Mouse (Mus musculus) splenic B cell, adult 2 months (primary cell): ENCODE data around the gene 4930432K21Rik.

Experiments used
- DNase-seq: peaks from one replicate; pipeline ENCODE4 v3.0.0-alpha.2; 2011; ENCODE audit warnings: low read depth, low spot score
- H3K27me3 ChIP-seq: 2 replicates; pipeline ENCODE4 v1.6.1; 2012; ENCODE audit warnings: mild to moderate bottlenecking, low read length, moderate library complexity, mixed read lengths; ENCODE audit not compliant: control insufficient read depth, poor library complexity, insufficient read depth, severe bottlenecking
- H3K36me3 ChIP-seq: 2 replicates; pipeline ENCODE4 v1.6.1; 2012; ENCODE audit warnings: mild to moderate bottlenecking, low read length, moderate library complexity, mixed read lengths; ENCODE audit not compliant: control insufficient read depth, poor library complexity, insufficient read depth, severe bottlenecking

4930432K21Rik gene

DNA sequence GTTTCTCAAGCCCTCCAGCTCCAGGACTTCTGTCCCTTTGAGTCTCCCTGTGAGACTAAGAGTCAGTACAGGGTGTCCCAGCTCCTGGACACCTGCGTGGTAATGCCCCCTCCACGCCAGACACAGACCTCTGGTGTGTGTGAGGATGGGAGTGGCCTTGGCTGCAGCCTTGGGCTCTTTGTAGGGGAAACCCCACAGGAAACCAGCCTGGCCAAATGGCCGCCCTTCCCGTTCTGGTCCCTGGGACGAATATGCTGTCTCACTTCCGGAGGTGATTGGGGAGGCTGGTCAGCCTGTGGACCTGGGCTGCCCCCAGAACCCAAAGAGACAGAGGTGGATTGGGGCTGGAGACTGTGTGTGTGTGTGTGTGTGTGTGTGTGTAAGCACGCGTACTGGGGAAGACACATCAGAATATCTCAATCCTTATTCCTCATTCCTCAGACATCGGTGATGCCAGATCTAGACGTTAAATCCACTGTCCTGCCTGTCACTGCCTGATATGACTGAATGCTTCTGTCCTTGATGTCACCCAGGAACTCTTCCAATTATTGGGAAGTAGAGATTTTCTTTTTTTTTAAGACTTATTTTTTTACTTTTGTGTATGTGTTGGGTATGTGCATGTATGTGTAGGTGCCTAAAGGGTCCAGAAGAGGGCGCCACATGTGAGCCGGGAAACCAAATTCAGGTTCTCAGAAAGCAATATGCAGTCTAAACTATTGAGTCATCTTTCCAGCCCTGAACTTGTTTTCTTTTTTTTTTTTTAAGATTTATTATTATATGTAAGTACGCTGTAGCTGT lies 56.3 kb downstream of the 4930432K21Rik start:
- no peaks in the 10 kb centered on the region for H3K27me3 ChIP-seq
- DNase-seq, result peak; percentile 73
- no peaks in the 10 kb centered on the region for H3K36me3 ChIP-seq

DNA sequence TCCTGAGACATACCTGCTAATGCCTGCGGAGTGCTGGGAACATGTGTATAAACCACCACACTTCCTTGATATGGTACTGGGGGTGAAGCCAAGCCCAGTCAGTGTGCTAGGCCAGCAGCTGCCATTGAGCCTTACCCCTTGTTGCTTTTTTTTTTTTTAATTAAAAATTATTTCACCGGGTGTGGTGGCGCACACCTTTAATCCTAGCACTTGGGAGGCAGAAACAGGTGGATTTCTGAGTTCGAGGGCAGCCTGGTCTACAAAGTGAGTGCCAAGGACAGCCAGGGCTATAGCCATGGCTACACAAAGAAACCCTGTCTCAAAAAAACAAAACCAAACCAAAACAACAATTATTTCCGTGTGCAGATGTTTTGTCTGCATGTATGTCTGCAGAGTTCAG lies 57.2 kb downstream of the 4930432K21Rik start:
- no peak for DNase-seq
- Histone ChIP-seq H3K27me3 (no peaks in the 10 kb centered on the region), H3K36me3 (no peaks in the 10 kb centered on the region)

- peaks cover 3% of the 10 kb centered on the region; the same call in 1 of the 2 replicates for H3K36me3 ChIP-seq
- H3K27me3 ChIP-seq, result no peaks in the 10 kb centered on the region
- DNase-seq, result peak; percentile 46
These were observed 58.8 kb downstream of the 4930432K21Rik start for GRCm38 (mm10) chr8:84206666-84207065.

- Histone ChIP-seq H3K27me3 (no peaks in the 10 kb centered on the region), H3K36me3 (peaks cover 4% of the 10 kb centered on the region; the same call in 1 of the 2 replicates)
- DNase-seq, result peak; percentile 52
These were observed 60.0 kb downstream of the 4930432K21Rik start for GRCm38 (mm10) chr8:84207811-84208210.

- Histone ChIP-seq H3K36me3 (peaks cover 4% of the 10 kb centered on the region; the same call in 1 of the 2 replicates), H3K27me3 (no peaks in the 10 kb centered on the region)
- peak; percentile 45 for DNase-seq
These were observed 60.9 kb downstream of the 4930432K21Rik start for GRCm38 (mm10) chr8:84208381-84209380.

GRCm38 (mm10) chr8:84210167-84210791 lies 62.5 kb downstream of the 4930432K21Rik start:
- DNase-seq, result peak; percentile 91
- Histone ChIP-seq H3K27me3 (no peaks in the 10 kb centered on the region), H3K36me3 (peaks cover 4% of the 10 kb centered on the region; the same call in 1 of the 2 replicates)

- peaks cover 4% of the 10 kb centered on the region for H3K36me3 ChIP-seq
- no peaks in the 10 kb centered on the region for H3K27me3 ChIP-seq
- no peak for DNase-seq
These were observed 63.4 kb downstream of the 4930432K21Rik start for GRCm38 (mm10) chr8:84211202-84211601.

DNA sequence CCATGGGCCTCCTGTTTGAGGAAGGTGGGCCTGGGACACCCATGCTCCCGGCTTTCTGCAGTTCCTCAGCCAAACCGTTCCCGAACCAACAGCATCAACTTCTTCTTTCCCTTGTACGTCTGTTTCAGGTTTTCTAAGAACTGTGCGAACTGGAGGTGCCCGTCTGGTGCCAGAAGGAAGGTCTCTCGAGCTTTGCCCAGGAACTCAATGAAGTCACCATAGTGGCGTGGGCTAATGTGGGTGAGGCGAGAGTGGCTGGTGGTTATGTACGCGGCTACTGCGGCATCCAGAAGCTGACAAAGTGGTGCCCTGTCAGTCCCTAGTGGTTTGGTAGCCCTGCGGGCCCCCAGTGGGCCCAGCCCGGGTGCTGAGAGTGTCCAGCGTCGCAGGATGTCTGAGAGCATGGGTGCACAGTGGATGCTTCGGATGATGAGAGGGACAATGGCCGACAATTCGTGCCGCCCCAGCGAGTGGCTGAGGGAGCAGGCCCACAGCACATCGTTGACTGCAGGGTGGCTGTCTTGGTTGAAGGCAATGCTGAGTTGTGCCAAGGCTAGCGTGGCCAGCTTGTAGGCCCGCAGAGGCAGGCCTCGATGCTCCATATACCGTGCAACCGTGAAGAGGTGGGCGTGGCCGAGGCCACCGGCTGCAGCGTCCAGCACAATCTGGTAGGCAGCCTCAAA lies 64.2 kb downstream of the 4930432K21Rik start:
- Histone ChIP-seq H3K27me3 (no peaks in the 10 kb centered on the region), H3K36me3 (peaks cover 4% of the 10 kb centered on the region)
- no peak for DNase-seq

- DNase-seq, result no peak
- Histone ChIP-seq H3K27me3 (no peaks in the 10 kb centered on the region), H3K36me3 (peaks cover 6% of the 10 kb centered on the region)
These were observed 65.5 kb downstream of the 4930432K21Rik start for GRCm38 (mm10) chr8:84213277-84213676.

GRCm38 (mm10) chr8:84217206-84217605 lies 69.4 kb downstream of the 4930432K21Rik start:
- Histone ChIP-seq H3K36me3 (peaks cover 2% of the 10 kb centered on the region; the same call in 1 of the 2 replicates), H3K27me3 (no peaks in the 10 kb centered on the region)
- DNase-seq, result no peak

DNA sequence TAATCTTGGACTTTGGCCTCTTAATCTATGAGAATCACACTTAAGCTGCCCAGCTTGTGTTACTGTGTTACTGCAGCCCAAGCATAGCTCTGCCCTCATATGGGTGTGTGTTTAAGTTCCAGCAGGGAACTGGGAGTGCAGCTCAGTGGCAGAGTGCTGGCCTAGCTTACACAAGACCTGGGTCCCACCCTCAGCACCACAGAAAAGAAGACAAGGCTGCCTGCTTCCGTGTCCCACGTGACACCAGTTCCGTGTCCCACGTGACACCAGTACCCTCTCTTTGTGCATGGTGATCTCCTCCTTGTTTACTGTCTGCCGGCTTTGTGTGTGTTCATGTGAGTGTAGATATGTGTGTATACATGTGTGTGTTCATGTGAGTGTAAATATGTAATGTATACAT lies 70.3 kb downstream of the 4930432K21Rik start:
- no peak for DNase-seq
- H3K27me3 ChIP-seq, result no peaks in the 10 kb centered on the region
- H3K36me3 ChIP-seq, result peaks cover 2% of the 10 kb centered on the region; the same call in 1 of the 2 replicates

GRCm38 (mm10) chr8:84220105-84220504 lies 72.3 kb downstream of the 4930432K21Rik start:
- Histone ChIP-seq H3K36me3 (peaks cover 2% of the 10 kb centered on the region; the same call in 1 of the 2 replicates), H3K27me3 (no peaks in the 10 kb centered on the region)
- peak; percentile 71 for DNase-seq
